In the genomic region with DNA sequence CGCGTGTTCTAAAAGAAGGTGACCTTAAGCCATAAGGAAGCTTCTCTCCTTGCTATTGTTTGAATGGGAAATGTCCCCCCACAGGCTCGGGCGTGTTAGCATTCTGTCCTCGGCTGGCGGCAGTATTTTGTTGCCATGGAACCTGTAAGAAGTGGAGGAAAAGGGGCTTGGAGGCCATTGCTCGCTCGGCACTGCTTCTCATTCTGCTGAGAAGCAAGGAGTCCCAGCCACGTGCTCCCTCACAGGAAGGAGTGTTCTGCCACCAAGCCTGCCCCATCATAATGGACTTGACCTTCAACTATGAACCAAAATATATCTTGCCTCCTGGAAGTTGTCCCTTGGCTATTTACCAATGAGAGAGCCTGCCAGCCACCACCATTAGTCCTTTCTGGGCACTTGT, we compare ENCODE assay signal across 28 mouse cellular contexts. TPM values are rescaled to one million over a fixed set of nuclear protein-coding genes. Genes with fewer than 3 reads are reported as not detected.
DNase-seq lines count a peak whose midpoint lies in the region; ATAC-seq and TF ChIP-seq lines count a peak whose summit lies in the region.
"Had no signal": no experiment of that assay in that cellular context is flagged by ENCODE, and none has a peak within 500 bp of the region (broad histone marks: within the 10 kb centered on the region; RNA-seq: fewer than 3 reads in every experiment).

No protein-coding gene starts in this region.

- H3K9ac ChIP-seq in hindbrain, embryonic 16.5 days (ENCODE audit: low read depth, low read length), result no peak overlapping the region
- no peak overlapping the region for H3K9ac ChIP-seq in hindbrain, embryonic 11.5 days (ENCODE audit: low read depth, low read length)
- no peak overlapping the region for H3K9ac ChIP-seq in midbrain, embryonic 14.5 days (replicated peaks; ENCODE audit: low read length)
- H3K9ac ChIP-seq in midbrain, embryonic 15.5 days, result no peak overlapping the region
- no peak overlapping the region for H3K9ac ChIP-seq in ES-Bruce4 (ENCODE audit: low read depth, poor library complexity, severe bottlenecking)
- no peak overlapping the region for H3K9ac ChIP-seq in liver, embryonic 11.5 days (ENCODE audit: low read depth, low read length)
- H3K9ac ChIP-seq: embryonic facial prominence, embryonic 12.5 days; embryonic facial prominence, embryonic 15.5 days; hindbrain, embryonic 15.5 days had no signal

- peak; percentile 56; the same call in 1 of the 2 replicates for ATAC-seq in hindbrain, embryonic 16.5 days
- ATAC-seq in hindbrain, embryonic 11.5 days (ENCODE audit: low FRiP score), result no peak
- ATAC-seq in midbrain, embryonic 14.5 days (ENCODE audit: low FRiP score, low TSS enrichment), result no peak
- no peak for ATAC-seq in midbrain, embryonic 15.5 days (replicated peaks)
- no peak for ATAC-seq in liver, embryonic 11.5 days (replicated peaks; ENCODE audit: low FRiP score)
- ATAC-seq: CD4-positive, CD25-positive, alpha-beta regulatory T cell, adult 4 months; forebrain, embryonic 14.5 days; inflammation-experienced regulatory T-cells, adult 6 months had no signal

- H3K27ac ChIP-seq in hindbrain, embryonic 16.5 days (ENCODE audit: low read depth, low read length), result no peak overlapping the region
- H3K27ac ChIP-seq in hindbrain, embryonic 11.5 days (ENCODE audit: low read depth, low read length), result no peak overlapping the region
- H3K27ac ChIP-seq in midbrain, embryonic 14.5 days (replicated peaks; ENCODE audit: low read depth, low read length), result no peak overlapping the region
- H3K27ac ChIP-seq in midbrain, embryonic 15.5 days, result no peak overlapping the region
- no peak overlapping the region for H3K27ac ChIP-seq in ES-Bruce4 (ENCODE audit: insufficient read depth, low read length)
- no peak overlapping the region for H3K27ac ChIP-seq in liver, embryonic 11.5 days (ENCODE audit: low read depth, low read length)
- H3K27ac ChIP-seq: embryonic facial prominence, embryonic 12.5 days; embryonic facial prominence, embryonic 15.5 days; hindbrain, embryonic 10.5 days; hindbrain, embryonic 15.5 days had no signal

- TF ChIP-seq EP300 in ES-Bruce4 (IDR thresholded peaks at IDR 0.05; ENCODE audit: insufficient read depth, low read depth, low read length), result 0 out of 2 replicates have a peak, but pooled peaks have one; percentile 10

- H3K9me3 ChIP-seq in hindbrain, embryonic 16.5 days (ENCODE audit: control insufficient read depth, low read length), result no peaks in the 10 kb centered on the region
- H3K9me3 ChIP-seq in hindbrain, embryonic 11.5 days (ENCODE audit: control insufficient read depth, low read length), result no peaks in the 10 kb centered on the region
- no peaks in the 10 kb centered on the region; the same call in 1 of the 2 replicates for H3K9me3 ChIP-seq in midbrain, embryonic 14.5 days (ENCODE audit: control insufficient read depth, low read length)
- no peaks in the 10 kb centered on the region for H3K9me3 ChIP-seq in midbrain, embryonic 15.5 days
- H3K9me3 ChIP-seq in ES-Bruce4 (replicated peaks; ENCODE audit: control insufficient read depth, insufficient read depth, low read length, poor library complexity, severe bottlenecking), result no peaks in the 10 kb centered on the region
- 0 out of 2 replicates have a peak, but pooled peaks cover 2% of the 10 kb centered on the region for H3K9me3 ChIP-seq in liver, embryonic 11.5 days (ENCODE audit: control insufficient read depth, low read length)
- H3K9me3 ChIP-seq: embryonic facial prominence, embryonic 15.5 days; hindbrain, embryonic 15.5 days had no signal

- peak overlapping the region; percentile 7; the same call in 1 of the 2 replicates for H3K4me2 ChIP-seq in hindbrain, embryonic 16.5 days (ENCODE audit: low read length)
- H3K4me2 ChIP-seq in hindbrain, embryonic 11.5 days (replicated peaks; ENCODE audit: low read depth, low read length), result no peak overlapping the region
- no peak overlapping the region for H3K4me2 ChIP-seq in midbrain, embryonic 14.5 days (ENCODE audit: low read length)
- no peak overlapping the region for H3K4me2 ChIP-seq in midbrain, embryonic 15.5 days
- no peak overlapping the region for H3K4me2 ChIP-seq in liver, embryonic 11.5 days
- H3K4me2 ChIP-seq: embryonic facial prominence, embryonic 12.5 days; embryonic facial prominence, embryonic 15.5 days; heart, embryonic 11.5 days; hindbrain, embryonic 15.5 days had no signal

- no peaks in the 10 kb centered on the region for H3K4me1 ChIP-seq in hindbrain, embryonic 16.5 days (ENCODE audit: control insufficient read depth, insufficient read depth, low read depth, low read length)
- H3K4me1 ChIP-seq in hindbrain, embryonic 11.5 days (replicated peaks; ENCODE audit: control insufficient read depth, insufficient read depth, low read length), result no peaks in the 10 kb centered on the region
- H3K4me1 ChIP-seq in midbrain, embryonic 14.5 days (ENCODE audit: control insufficient read depth, insufficient read depth, low read length), result no peaks in the 10 kb centered on the region
- 0 out of 2 replicates have a peak, but pooled peaks cover 3% of the 10 kb centered on the region for H3K4me1 ChIP-seq in midbrain, embryonic 15.5 days
- no peaks in the 10 kb centered on the region for H3K4me1 ChIP-seq in ES-Bruce4 (ENCODE audit: control insufficient read depth, insufficient read depth, low read length)
- no peaks in the 10 kb centered on the region for H3K4me1 ChIP-seq in liver, embryonic 11.5 days (replicated peaks; ENCODE audit: control insufficient read depth, insufficient read depth, low read length)
- H3K4me1 ChIP-seq: embryonic facial prominence, embryonic 12.5 days; embryonic facial prominence, embryonic 15.5 days; hindbrain, embryonic 10.5 days had no signal

- H3K4me3 ChIP-seq in hindbrain, embryonic 16.5 days (ENCODE audit: low read length), result no peak overlapping the region
- H3K4me3 ChIP-seq in hindbrain, embryonic 11.5 days (ENCODE audit: low read depth, low read length), result no peak overlapping the region
- H3K4me3 ChIP-seq in midbrain, embryonic 14.5 days (replicated peaks; ENCODE audit: low read depth, low read length), result no peak overlapping the region
- H3K4me3 ChIP-seq in midbrain, embryonic 15.5 days, result no peak overlapping the region
- H3K4me3 ChIP-seq in ES-Bruce4 (ENCODE audit: low read depth, low read length), result no peak overlapping the region
- H3K4me3 ChIP-seq in liver, embryonic 11.5 days (ENCODE audit: low read depth, low read length), result no peak overlapping the region
- H3K4me3 ChIP-seq: embryonic facial prominence, embryonic 12.5 days; embryonic facial prominence, embryonic 15.5 days; hindbrain, embryonic 10.5 days; hindbrain, embryonic 15.5 days had no signal

- no peaks in the 10 kb centered on the region for H3K36me3 ChIP-seq in hindbrain, embryonic 16.5 days (ENCODE audit: control insufficient read depth, insufficient read depth, low read length)
- H3K36me3 ChIP-seq in hindbrain, embryonic 11.5 days (ENCODE audit: control insufficient read depth, insufficient read depth, low read length), result no peaks in the 10 kb centered on the region
- H3K36me3 ChIP-seq in midbrain, embryonic 14.5 days (ENCODE audit: control insufficient read depth, insufficient read depth, low read length), result no peaks in the 10 kb centered on the region
- H3K36me3 ChIP-seq in midbrain, embryonic 15.5 days (replicated peaks), result no peaks in the 10 kb centered on the region
- no peaks in the 10 kb centered on the region for H3K36me3 ChIP-seq in ES-Bruce4 (ENCODE audit: control insufficient read depth, insufficient read depth, low read length, poor library complexity, severe bottlenecking)
- H3K36me3 ChIP-seq in liver, embryonic 11.5 days (ENCODE audit: control insufficient read depth, insufficient read depth, low read length), result no peaks in the 10 kb centered on the region
- H3K36me3 ChIP-seq: embryonic facial prominence, embryonic 12.5 days; embryonic facial prominence, embryonic 15.5 days; hindbrain, embryonic 10.5 days; hindbrain, embryonic 15.5 days had no signal

- H3K27me3 ChIP-seq in hindbrain, embryonic 16.5 days (replicated peaks; ENCODE audit: control insufficient read depth, insufficient read depth, low read length), result no peaks in the 10 kb centered on the region
- no peaks in the 10 kb centered on the region for H3K27me3 ChIP-seq in hindbrain, embryonic 11.5 days (ENCODE audit: control insufficient read depth, insufficient read depth, low read length)
- H3K27me3 ChIP-seq in midbrain, embryonic 14.5 days (ENCODE audit: control insufficient read depth, insufficient read depth, low read length), result no peaks in the 10 kb centered on the region
- no peaks in the 10 kb centered on the region for H3K27me3 ChIP-seq in midbrain, embryonic 15.5 days (replicated peaks)
- no peaks in the 10 kb centered on the region for H3K27me3 ChIP-seq in ES-Bruce4 (ENCODE audit: control insufficient read depth, insufficient read depth, low read length, poor library complexity, severe bottlenecking)
- H3K27me3 ChIP-seq in liver, embryonic 11.5 days (replicated peaks; ENCODE audit: control insufficient read depth, insufficient read depth, low read length), result no peaks in the 10 kb centered on the region
- H3K27me3 ChIP-seq: embryonic facial prominence, embryonic 12.5 days; embryonic facial prominence, embryonic 15.5 days; hindbrain, embryonic 15.5 days had no signal

- no peak for TF ChIP-seq CTCF in ES-Bruce4 (IDR thresholded peaks at IDR 0.05; ENCODE audit: low read depth, low read length)

- no peak for DNase-seq in hindbrain, embryonic 11.5 days (ENCODE audit: low spot score)
- peak; percentile 9 for DNase-seq in midbrain, embryonic 14.5 days
- DNase-seq in ZHBTc4 (ENCODE audit: low read depth, low spot score), result peak; percentile 40
- no peak for DNase-seq in liver, embryonic 11.5 days (ENCODE audit: low spot score)
- DNase-seq: adrenal gland, postnatal 10 days; adrenal gland, postnatal 36 days; cerebellum, adult 11 months; cerebellum, adult 2 months; cerebellum, adult 9-11 months; cerebellum, postnatal 25 days; gastrocnemius, postnatal 10 days; gastrocnemius, postnatal 36 days; kidney, adult 11 months had no signal

- WGBS in hindbrain, embryonic 16.5 days, result 29% methylated on average over 9 of the region's 9 CpGs
- WGBS in hindbrain, embryonic 11.5 days, result 73% methylated on average over 9 of the region's 9 CpGs
- 37% methylated on average over 9 of the region's 9 CpGs for WGBS in midbrain, embryonic 14.5 days
- WGBS in midbrain, embryonic 15.5 days, result 33% methylated on average over 9 of the region's 9 CpGs
- WGBS in liver, embryonic 11.5 days, result 72% methylated on average over 9 of the region's 9 CpGs

- no peak for TF ChIP-seq POLR2A in ES-Bruce4 (IDR thresholded peaks at IDR 0.05; ENCODE audit: insufficient read depth, low read length)

RNA-seq across cellular contexts. Expression of a gene that starts 25.1 kb away (rescaled TPM):
- polyA plus RNA-seq in hindbrain, embryonic 16.5 days (2015; fragmentation: Nextera tagmentation; extraction: Ambion mirVana), result not detected in 2 replicates
- polyA plus RNA-seq in hindbrain, embryonic 11.5 days (2014; fragmentation: Nextera tagmentation; extraction: Ambion mirVana), result 0.13 TPM in 1 of 2 replicates, not detected in the other
- not detected in 2 replicates for polyA plus RNA-seq in midbrain, embryonic 14.5 days (2014; fragmentation: Nextera tagmentation; extraction: Ambion mirVana)
- polyA plus RNA-seq in midbrain, embryonic 15.5 days (2015; fragmentation: Nextera tagmentation; extraction: Ambion mirVana), result not detected in 2 replicates
- 0.36 TPM in 1 of 2 replicates, not detected in the other for polyA plus RNA-seq in ES-Bruce4 (2011; ENCODE audit: insufficient read depth, insufficient read length, low read depth, missing spikeins)
- polyA plus RNA-seq in liver, embryonic 11.5 days (2014; fragmentation: Nextera tagmentation; extraction: Ambion mirVana), result not detected in 2 replicates
- polyA plus RNA-seq: C2C12; cerebellum, adult 2 months; embryonic facial prominence, embryonic 12.5 days; embryonic facial prominence, embryonic 15.5 days; forebrain, embryonic 11.5 days; forebrain, embryonic 14.5 days; heart, embryonic 11.5 days; heart, embryonic 14.5 days; heart, postnatal 0 days; hindbrain, embryonic 10.5 days; hindbrain, embryonic 15.5 days had no signal

Comparison
In these comparisons a context has a peak if more than half of its experiments do, and no peak if none do; other contexts are left out.
1. DNase-seq: peak in midbrain, embryonic 14.5 days (single experiment) and ZHBTc4 (single experiment); none in hindbrain, embryonic 11.5 days (single experiment) and liver, embryonic 11.5 days (single experiment).